Comparison of ENCODE assay signal across 7 mouse cellular contexts in genomic region chr4:136454850-136455260, GRCm38 (mm10). TPM values are rescaled to one million over a fixed set of nuclear protein-coding genes. Genes with fewer than 3 reads are reported as not detected.
DNase-seq lines count a peak whose midpoint lies in the region; ATAC-seq lines count a peak whose summit lies in the region.

No protein-coding gene starts in this region.

- intact Hi-C loops in gastrocnemius, postnatal 14 days (cut with DNase I; ENCODE audit: low total_unique reads), result loop anchor here (2.0 to 5.0 kb wide), 2 partner anchors 72 to 167 kb away; partner anchors contain the start of gene Lactbl1
- intact Hi-C loops in left cerebral cortex, postnatal 25 days (cut with DNase I), result loop anchor here (1.0 kb wide), 3 partner anchors 71 to 166 kb away; partner anchors contain the start of gene Kdm1a

- 0 out of 2 replicates have a peak overlapping the region, but pooled peaks have one; percentile 26 for H3K4me3 ChIP-seq in midbrain, embryonic 10.5 days

- no peaks in the 10 kb centered on the region for H3K36me3 ChIP-seq in midbrain, embryonic 10.5 days

- peak; percentile 52 for ATAC-seq in inflammation-experienced regulatory T-cells, adult 6 months

- H3K27ac ChIP-seq in midbrain, embryonic 10.5 days (replicated peaks), result no peak overlapping the region

- H3K9me3 ChIP-seq in midbrain, embryonic 10.5 days (replicated peaks), result no peaks in the 10 kb centered on the region

- 12% methylated on average over 10 of the region's 10 CpGs for WGBS in midbrain, embryonic 10.5 days

- H3K4me1 ChIP-seq in midbrain, embryonic 10.5 days, result peaks cover 14% of the 10 kb centered on the region

- DNase-seq in adrenal gland, adult (ENCODE audit: inconsistent age in 2 of 2, low spot score in 1 of 2), result peak; percentile 66 to 93
- peak; percentile 93 for DNase-seq in embryo, embryonic 10 days (ENCODE audit: low spot score)
- peak; percentile 76 for DNase-seq in gastrocnemius, postnatal 14 days
- peak; percentile 76 to 80 for DNase-seq in left cerebral cortex, postnatal 25 days (ENCODE audit: low spot score in 2 of 2)
- DNase-seq in midbrain, embryonic 10.5 days (ENCODE audit: low spot score), result peak; percentile 86
- DNase-seq in right cerebral cortex, postnatal 4 days, result peak; percentile 86

- peaks cover 5% of the 10 kb centered on the region for H3K27me3 ChIP-seq in midbrain, embryonic 10.5 days (ENCODE audit: low read depth, poor library complexity, severe bottlenecking)

RNA-seq across cellular contexts. Expression of gene 6030445D17Rik, which starts 7.2 kb away (rescaled TPM):
- total RNA-seq in gastrocnemius, postnatal 14 days (2021), result under 1 TPM in 1 of 2 experiments, not detected in 1; 0.16 TPM
- polyA plus RNA-seq in inflammation-experienced regulatory T-cells, adult 6 months (2017; shearing (Covaris generic)), result under 1 TPM in 1 of 3 experiments, not detected in 2; 0.19 TPM
- total RNA-seq in left cerebral cortex, postnatal 25 days (2021), result under 1 TPM; 0.34 to 0.43 TPM
- 0.23 and 0.37 TPM in 2 replicates for polyA plus RNA-seq in midbrain, embryonic 10.5 days (2016; fragmentation: Nextera tagmentation; extraction: Ambion mirVana)

RNA-seq across cellular contexts. Expression of gene Luzp1, which starts 14.7 kb away (rescaled TPM):
- 10 to 100 TPM; 17.4 to 20.6 TPM for total RNA-seq in gastrocnemius, postnatal 14 days (2021)
- polyA plus RNA-seq in inflammation-experienced regulatory T-cells, adult 6 months (2017; shearing (Covaris generic)), result 10 to 100 TPM in 1 of 3 experiments, 1 to 10 TPM in 2; 4.9 to 10.9 (median 5.6) TPM
- total RNA-seq in left cerebral cortex, postnatal 25 days (2021), result 10 to 100 TPM; 80.2 to 85.7 TPM
- 119 and 135 TPM in 2 replicates for polyA plus RNA-seq in midbrain, embryonic 10.5 days (2016; fragmentation: Nextera tagmentation; extraction: Ambion mirVana)

RNA-seq across cellular contexts. Expression of gene Htr1d, which starts 31.5 kb away (rescaled TPM):
- not detected for total RNA-seq in gastrocnemius, postnatal 14 days (2021)
- not detected for polyA plus RNA-seq in inflammation-experienced regulatory T-cells, adult 6 months (2017; shearing (Covaris generic))
- 1 to 10 TPM; 3.8 to 7.4 TPM for total RNA-seq in left cerebral cortex, postnatal 25 days (2021)
- polyA plus RNA-seq in midbrain, embryonic 10.5 days (2016; fragmentation: Nextera tagmentation; extraction: Ambion mirVana), result 0.23 and 0.39 TPM in 2 replicates
